Mouse (Mus musculus) lung, postnatal 14 days (tissue): ENCODE results near the gene Krtap3-1.
"Not testable (repeated sequence)": the region's sequence is repeated elsewhere in the genome, so short reads cannot be mapped to it uniquely, and the experiment has no call there.

ENCODE experiments used
- DNase-seq: peaks from one replicate; pipeline ENCODE4 v3.0.0; 2021

Gene Krtap3-1

DNA sequence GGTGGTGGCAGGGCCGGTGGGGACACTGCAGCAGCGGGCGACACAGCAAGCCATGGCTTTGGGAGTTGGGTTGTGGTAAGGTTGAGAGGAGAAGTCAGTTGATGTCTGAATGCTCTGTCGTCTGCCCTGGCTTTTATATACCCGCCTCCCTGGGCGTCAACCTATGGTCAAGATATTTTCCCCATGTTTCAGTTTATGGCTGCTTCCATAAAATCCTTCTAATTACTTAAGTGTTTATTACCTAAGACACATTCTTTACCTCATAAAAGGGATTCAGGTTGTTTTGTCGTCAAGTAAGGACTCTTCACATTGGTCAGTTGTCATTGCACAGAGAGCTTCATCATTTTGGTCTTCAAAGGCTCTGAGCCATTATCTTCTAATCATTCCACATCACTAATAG, at the start of gene Krtap3-1:
Gene Krtap3-1, minus strand, starts transcription at position 101 of the 400 bp plus-strand sequence.
- DNase-seq = no peak

DNA sequence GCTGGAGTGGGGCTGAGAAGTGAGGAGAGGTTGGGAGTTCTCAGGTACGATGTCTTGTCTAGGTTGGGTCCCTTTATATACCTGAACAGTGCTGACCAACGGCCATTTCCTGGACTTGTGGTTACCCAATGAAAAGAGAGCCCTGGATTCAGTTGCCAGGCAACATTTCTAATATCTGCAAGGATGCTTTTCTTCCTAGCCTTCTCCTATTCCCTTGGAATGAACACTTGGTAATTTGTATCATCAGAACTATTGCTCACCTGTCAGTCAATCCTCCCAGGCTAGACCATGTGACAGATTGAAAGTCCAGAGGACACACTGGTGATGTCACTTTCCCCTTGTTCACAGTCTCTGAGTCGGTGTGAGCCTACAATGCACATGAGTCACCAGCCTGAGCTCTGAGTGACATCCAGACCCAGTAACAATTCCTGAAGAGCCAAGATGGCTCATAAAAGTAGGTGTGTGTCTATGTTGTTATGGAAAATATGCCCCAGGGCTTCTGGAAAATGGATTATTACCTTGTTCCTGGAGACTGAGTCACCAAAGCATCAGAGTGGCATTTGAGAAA, 48.5 kb upstream of the Krtap3-1 start, which contains the start of gene Krtap2-4:
Gene Krtap2-4, minus strand, starts transcription at position 51 of the 568 bp plus-strand sequence.
- DNase-seq = no peak

DNA sequence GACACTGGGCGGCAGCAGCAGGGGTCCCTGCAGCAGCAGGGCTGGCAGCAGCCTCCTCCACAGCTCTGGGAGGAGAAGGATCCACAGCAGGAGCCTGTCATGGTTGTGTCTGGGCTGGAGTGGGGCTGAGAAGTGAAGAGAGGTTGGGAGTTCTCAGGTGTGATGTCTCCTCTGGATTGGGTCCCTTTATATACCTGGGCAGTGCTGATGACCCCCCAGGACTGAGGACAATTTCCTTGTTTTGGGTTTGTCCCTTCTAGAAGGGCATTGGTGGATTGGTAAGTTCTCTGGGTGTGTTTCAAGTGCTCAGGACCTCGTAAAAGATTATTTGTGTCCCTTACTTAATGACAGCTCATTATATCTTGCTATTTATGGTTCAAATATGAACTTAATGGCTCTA, 43.7 kb upstream of the Krtap3-1 start, which contains the start of gene Gm11937:
Gene Gm11937, minus strand, starts transcription at position 101 of the 400 bp plus-strand sequence.
- not testable (repeated sequence) for DNase-seq

DNA sequence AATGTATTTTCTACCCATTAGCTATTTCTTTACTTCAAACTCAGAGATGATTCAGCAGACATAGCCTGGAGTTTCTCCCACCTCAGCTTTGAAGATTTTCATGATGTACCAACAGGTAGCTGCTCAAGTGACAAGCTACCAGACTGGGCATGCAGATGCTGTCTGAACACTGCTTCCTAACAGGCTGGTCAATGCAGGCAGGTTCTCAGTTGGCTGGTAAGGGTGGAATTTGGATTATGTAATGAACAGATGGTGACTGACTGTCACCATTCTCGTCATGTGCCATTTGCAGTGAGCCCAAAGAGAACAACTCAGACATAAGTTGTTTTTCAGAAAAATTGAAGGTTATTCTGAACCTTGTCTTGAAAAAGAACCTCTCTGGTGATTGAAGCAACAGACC, 42.7 kb upstream of the Krtap3-1 start:
- no peak for DNase-seq

DNA sequence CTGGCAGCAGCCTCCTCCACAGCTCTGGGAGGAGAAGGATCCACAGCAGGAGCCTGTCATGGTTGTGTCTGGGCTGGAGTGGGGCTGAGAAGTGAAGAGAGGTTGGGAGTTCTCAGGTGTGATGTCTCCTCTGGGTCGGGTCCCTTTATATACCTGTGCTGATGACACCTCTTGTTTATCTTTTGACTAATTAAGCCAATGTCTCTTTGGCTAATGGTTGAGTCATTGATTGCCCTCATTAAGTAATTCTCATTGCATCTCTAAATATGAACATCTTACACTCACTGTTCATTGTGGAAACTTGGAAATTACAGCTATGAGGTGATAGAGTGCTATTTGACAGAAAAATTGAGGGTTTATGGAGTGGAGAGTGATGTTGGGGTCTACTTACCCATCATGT, 36.8 kb upstream of the Krtap3-1 start, which contains the start of gene Gm11938:
Gene Gm11938, minus strand, starts transcription at position 101 of the 400 bp plus-strand sequence.
- not testable (repeated sequence) for DNase-seq

DNA sequence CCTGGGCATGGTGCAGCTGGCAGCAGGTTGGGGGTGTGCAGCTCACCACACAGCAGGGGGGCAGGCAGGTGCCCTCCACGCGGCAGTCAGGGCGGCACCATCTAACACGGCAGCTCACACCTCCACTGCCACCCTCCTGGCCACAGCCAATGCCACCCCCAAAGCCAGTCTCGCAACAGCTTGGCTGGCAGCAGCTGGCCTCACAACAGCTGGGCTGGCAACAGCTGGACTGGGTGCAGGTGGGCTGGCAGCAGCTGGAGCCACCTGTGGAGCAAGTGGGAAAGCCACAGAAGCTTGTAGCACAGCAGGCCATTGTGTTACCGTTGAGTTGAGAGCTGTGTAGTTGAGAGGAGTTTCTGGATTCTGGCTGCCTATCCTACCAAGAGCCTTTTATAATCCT, 31.3 kb upstream of the Krtap3-1 start, which contains the start of gene Krtap9-3:
Gene Krtap9-3, minus strand, starts transcription at position 364 of the 400 bp plus-strand sequence.
- DNase-seq = not testable (repeated sequence)

DNA sequence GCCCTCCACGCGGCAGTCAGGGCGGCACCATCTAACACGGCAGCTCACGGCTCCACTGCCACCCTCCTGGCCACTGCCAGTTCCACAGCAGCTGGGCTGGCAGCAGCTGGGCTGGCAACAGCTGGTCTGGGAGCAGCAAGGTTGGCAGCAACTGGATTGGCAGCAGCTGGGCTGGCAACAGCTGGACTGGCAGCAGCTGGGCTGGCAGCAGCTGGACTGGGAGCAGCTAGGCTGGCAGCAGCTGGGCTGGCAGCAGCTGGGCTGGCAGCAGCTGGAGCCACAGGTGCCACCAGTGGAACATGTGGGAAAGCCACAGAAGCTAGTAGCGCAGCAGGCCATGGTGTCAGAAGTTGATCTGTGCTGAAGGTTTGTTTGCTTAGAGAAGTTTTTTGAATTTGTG, 24.6 kb upstream of the Krtap3-1 start, which contains the start of gene Krtap1-3:
Gene Krtap1-3, minus strand, starts transcription at position 359 of the 400 bp plus-strand sequence.
- no peak for DNase-seq

DNA sequence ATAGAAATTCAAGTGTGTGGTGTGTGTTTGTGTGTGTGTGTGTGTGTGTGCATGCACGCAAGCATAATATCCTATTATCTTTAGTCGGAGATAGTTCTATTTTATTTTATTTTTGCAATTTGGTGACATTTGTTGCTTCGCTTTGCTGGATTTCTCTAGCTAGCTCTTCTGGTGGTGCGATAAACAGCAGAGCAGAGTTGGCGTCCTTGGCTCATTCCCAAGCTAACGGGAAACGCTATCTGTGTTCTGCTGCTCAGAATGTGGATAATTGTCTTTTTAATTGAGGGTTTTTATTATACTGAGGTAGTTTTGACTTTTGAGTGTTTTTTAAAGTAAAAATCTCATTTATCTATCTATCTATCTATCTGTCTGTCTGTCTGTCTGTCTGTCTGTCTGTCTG, 18.7 kb upstream of the Krtap3-1 start:
- DNase-seq = no peak

DNA sequence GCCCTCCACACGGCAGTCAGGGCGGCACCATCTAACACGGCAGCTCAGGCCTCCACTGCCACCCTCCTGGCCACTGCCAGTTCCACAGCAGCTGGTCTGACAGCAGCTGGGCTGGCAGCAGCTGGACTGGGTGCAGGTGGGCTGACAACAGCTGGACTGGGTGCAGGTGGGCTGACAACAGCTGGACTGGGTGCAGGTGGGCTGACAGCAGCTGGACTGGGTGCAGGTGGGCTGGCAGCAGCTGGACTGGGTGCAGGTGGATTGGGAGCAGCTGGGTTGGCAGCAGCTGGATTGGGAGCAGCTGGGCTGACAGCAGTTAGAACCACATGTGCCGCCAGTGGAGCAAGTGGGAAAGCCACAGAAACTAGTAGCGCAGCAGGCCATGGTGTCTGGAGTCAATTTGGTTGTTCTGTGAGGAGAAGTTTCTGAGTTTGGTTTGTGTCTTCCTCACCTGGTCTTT, 16.8 kb upstream of the Krtap3-1 start, which contains the start of gene Krtap1-4:
Gene Krtap1-4, minus strand, starts transcription at position 410 of the 460 bp plus-strand sequence.
- no peak for DNase-seq

DNA sequence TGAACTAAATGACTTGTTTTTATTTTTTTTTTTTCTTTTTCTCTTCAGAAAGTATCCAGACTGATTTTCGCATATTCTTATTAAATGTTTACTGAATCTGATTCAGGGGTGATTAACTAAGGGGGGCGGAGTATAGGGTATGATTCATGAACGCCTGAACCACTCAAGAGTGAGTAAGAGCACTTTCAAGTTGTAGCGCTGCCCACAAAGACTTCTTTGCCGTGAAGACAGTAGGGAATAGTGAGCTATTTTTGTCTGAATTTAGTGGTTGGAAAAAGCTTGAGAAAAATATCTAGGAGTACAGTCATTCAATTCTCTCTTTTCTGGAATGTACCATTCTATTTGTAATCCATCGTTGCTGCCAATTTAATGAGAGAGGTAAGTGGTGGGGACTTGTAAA, 15.1 kb upstream of the Krtap3-1 start:
- no peak for DNase-seq

DNA sequence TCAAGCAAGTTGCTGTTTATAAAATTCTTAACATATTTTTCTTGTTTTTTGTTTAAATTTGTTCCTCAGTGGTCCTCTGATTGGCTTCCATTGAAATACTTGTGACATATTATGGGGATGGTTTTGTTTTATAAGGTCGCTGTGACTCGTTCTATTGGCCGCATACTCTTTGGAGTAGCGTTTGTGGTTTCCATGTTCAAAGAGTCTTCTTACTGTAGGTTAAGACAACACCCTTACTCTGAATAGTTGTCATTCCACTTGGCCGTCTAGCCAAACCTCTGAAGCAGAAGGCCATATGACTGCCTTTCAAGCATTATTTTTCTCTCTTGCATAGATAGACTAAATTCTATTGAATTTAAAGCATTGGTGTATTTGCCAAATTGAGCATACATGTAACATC, 14.6 kb upstream of the Krtap3-1 start:
- no peak for DNase-seq

DNA sequence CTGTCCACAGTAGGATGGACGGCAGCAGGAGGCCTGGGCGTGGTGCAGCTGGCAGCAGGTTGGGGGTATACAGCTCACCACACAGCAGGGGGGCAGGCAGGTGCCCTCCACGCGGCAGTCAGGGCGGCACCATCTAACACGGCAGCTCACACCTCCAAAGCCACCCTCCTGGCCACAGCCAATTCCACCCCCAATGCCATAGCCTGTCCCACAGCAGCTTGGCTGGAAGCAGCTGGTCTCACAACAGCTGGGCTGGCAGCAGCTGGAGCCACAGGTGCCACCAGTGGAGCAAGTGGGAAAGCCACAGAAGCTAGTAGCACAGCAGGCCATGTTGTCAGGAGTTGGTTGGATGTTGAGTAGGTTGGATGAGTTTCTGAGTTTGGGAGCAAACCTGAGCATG, 14.2 kb upstream of the Krtap3-1 start, which contains the start of gene Krtap1-5:
Gene Krtap1-5, minus strand, starts transcription at position 381 of the 400 bp plus-strand sequence.
- DNase-seq = no peak

DNA sequence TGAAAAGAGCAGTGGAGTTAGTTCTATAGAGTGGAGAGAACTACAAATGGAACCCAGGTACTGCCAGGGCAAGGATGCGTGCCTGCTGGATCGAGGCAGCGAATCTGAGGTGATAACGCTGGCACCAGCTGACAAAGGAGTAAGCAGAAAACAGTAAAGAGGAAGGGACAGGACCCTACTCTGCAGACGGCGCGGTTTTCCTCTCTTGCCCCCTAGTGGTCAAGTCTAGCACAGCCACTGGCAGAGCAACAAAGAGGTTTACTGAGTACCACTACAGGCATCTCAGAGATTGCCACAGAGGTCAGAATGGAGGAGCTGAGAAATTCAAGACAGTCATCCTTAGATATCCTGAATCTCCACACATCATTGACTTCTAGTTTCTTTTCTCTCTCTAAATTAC, 7.7 kb upstream of the Krtap3-1 start:
- peak; percentile 80 for DNase-seq

DNA sequence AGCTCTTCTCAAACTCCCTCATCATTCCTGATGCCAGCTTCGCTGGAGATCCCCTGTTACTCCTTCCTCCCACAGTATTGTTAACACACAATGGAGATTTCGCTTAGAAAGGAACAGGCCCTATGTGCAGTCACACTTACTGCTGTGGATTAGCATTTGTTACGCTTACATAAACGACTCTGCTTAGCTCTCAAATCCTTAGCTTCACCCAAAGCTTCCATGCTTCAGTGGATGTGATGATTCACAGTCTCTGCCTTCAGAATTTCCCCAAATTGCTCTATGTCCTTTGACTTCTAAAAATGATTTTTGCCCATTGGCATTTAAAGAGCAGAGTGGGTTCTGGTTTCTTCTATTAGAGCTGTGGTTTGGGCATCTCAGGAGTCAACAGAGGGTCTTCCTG, 6.7 kb upstream of the Krtap3-1 start:
- no peak for DNase-seq

DNA sequence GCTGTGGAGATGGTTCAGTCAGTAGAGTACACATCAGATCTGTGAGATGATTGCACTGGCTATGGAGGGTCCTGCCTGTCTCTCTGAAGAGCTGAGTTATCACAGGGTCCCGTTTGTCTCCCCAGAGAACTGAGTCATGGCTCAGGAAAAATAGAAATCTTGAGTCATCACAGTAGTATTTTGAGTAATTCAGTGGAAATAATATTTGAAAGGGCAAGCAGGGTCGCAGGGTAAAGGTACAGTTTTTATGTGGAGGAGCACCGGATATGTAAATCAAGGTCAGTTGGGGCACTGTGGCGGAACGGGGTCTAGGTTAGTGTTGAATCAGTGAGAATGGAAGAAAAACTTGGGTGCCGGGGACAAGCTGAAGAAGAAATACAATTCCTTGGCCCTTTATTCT, 3.9 kb downstream of the Krtap3-1 start:
- no peak for DNase-seq

DNA sequence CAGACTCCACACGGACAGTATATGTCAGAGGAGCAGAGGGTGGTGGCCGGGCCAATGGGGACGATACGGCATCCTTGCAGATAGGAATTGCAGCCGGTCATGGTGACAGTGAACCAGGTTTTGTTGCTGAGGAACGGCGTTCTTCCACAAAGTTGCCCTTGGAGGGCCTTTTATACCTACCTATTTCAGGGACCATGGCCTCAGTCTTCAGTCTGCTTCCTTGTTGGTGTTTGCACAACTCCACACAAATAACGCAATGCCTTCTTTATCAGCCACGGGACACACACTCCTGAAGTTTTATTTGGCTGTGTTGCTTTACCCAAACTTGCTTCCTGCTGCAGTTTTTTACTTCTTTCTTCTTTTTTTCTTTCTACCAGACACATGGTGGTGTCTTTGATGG, 7.1 kb downstream of the Krtap3-1 start, which contains the start of gene Gm11939:
Gene Gm11939, minus strand, starts transcription at position 101 of the 400 bp plus-strand sequence.
- DNase-seq = no peak

DNA sequence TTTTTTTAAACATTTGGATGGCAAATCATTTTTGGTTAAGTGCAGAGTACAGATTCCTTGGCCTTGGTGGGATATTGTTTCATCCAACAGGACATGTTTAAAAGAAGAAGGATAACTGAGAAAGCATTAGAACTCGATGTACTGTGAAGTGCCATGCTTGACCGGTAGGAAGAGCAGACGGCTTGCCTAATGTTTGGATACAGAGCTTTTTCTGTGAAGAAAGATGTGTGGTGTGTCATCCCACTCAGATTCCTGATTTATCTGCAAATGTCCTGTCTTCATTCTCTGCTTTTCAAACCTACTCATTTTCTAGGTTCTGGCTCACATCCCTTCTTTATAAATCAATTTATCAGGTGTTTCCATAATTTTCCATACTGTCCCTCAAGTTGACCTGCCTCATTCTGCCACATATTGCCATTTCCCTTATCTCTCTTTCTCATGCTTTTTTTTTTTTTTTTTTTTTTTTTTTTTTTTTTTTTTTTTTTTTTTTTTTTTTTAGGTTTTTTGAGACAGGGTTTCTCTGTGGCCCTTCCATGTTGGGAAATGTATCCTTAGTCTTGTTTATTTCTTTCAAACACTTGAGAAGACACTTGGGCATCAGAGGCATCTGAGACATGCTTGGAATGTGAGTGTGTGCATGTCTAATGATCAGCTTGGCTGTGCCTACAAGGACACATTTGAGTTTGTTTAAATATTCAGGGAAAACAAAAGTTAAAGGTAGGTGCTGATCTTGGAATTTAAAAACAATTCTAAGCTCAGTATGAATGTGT, 8.3 kb downstream of the Krtap3-1 start:
- no peak for DNase-seq

DNA sequence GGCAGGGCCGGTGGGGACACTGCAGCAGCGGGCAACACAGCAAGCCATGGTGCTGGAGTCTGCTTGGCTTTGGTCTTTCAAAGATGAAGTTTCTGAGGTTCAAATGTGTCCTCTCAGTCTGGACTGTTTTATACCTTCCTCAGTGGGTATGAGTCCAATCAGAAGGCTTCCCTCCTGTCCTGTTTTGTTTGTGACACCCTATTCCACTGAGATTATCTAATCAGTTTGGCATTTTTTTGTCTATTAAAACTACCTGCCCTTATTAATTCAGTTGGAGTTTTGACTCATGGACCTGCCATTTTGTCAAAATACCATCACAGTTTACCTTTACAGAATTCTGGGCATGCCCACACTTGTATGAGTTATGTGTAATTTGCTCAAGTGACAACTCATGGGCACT, 9.7 kb downstream of the Krtap3-1 start, which contains the start of gene Krtap3-2:
Gene Krtap3-2, minus strand, starts transcription at position 101 of the 400 bp plus-strand sequence.
- DNase-seq = no peak

DNA sequence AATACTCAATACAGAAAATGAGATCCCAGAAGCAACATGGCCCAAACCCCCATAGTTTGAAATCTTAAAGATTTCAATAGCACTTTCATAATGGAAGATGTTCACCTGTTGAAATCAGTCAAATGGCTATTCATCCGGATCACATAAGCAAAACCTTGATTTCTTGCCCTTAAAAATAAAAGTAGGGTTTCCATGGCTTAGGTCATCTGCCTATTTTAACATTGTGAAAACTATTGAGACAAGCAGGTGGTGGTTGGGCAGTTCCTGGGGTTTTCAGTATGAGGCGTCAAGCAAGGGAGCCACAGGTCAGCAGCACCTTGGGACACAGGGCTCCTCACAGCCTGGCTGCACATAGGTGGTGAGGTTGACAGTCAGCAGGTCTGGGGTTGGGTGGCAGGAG, 10.2 kb downstream of the Krtap3-1 start:
- no peak for DNase-seq

DNA sequence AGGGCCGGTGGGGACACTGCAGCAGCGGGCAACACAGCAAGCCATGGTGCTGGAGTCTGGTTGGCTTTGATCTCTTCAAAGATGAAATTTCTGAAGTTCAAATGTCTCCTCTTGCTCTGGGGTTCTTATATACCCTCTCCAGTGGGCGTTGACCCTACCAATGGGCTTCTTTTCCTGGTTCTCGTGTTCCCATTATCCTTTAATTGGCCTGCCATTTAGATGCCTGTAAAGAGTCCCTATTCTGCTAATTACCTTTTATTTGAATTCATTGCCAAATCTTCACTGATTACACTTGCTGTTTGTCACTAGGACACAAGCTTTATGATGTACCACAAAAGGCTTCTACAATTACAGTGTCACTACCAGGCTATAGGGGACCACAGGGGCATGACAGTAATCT, 15.7 kb downstream of the Krtap3-1 start, which contains the start of gene Krtap3-3:
Gene Krtap3-3, minus strand, starts transcription at position 101 of the 400 bp plus-strand sequence.
- DNase-seq = no peak

DNA sequence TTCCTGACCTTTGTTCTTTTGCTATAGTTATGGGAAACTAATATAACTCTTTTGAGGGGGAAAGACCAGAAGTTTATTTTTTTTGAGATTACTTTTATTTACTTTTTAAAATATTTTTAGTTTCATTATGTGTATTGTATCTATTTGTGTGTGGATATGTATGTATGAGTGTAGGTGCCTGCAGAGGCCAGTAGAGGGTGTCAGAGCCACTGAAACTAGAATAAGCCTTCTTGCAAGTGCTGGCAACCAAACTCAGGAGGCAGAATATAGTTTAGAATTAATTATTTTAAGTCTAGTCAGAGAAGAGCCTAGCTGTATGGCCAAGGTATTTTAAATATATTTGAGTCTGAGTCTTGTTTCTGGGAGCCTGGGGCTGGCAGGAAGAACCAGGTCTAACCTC, 18.5 kb downstream of the Krtap3-1 start:
- DNase-seq = no peak

DNA sequence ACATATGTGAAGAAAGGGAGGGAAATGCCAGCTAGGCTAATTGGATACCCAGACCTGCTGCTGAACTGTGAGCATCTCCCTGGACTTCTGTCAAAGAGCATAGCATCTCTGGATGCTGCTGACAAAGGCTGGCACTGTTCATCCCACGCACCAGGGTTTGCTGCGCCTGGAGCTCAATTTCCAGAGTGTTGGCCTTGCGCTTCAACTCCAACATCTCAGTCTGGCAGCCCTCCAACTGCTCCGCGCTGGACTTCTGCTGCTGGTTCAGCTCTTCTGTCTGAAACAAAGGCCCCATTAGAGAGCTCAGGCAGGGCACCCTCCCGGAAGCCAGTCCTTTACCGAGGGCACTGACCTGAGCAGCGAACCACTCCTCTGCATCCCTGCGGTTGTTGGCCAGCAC, 26.7 kb downstream of the Krtap3-1 start:
- DNase-seq = peak; percentile 6

DNA sequence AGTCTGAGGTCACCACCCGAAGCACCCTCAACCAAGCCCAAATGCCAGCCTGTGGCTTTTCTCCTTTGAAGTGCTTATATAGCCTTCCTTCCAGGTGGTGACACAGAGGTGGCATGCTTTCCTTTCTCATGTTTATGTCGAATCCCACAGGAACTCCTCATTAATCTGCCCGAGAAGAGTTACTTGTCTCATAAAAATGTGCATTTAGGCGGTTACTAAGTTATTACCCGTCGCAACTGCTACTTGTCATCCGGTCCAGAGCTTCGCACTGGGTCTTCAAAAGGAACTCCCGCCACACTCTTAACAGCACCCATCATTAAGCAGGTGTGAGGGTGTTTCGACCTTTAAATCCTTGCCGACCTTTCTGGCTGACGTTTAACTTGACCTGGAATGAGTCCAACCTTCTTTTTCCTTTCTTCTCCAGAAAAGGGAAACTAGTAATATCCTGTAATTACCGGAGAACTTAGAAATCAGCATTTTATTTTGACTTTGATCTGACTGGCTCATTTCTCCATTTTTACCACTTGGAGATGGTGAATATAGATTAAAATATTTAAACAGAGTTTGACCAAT, 45.1 kb downstream of the Krtap3-1 start, which contains the start of gene Krt39:
Gene Krt39, minus strand, starts transcription at position 51 of the 573 bp plus-strand sequence.
- DNase-seq = no peak
